Mouse (Mus musculus) urinary bladder, postnatal 14 days (tissue): ENCODE data around the gene Gapvd1.

Experiments used
- DNase-seq: peaks from one replicate; pipeline ENCODE4 v3.0.0; 2021; ENCODE audit warnings: low spot score

Gene Gapvd1

GRCm38 (mm10) chr2:34635249-34636165, 119.5 kb downstream of the Gapvd1 start:
- DNase-seq = no peak

DNA sequence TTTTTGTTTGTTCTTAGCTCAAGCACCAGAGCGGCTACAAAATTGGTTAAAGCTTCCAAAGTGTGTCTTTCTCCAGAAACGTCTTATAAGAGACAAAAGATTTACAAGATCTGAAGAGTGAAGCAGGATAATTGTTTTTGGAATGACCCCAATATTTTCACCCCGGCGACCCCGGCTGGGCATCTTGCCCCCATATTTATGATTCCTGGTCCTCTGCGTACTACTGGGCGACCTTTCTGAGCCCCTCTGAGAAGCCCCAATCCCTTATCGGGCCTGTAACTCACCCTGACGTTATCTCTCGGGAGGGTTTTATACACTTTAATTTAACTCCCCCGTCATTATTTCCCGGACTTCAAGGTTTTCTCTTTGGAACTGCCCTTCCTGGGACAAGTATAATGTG, 123.0 kb downstream of the Gapvd1 start:
- DNase-seq = no peak

GRCm38 (mm10) chr2:34630445-34630844, 124.6 kb downstream of the Gapvd1 start:
- no peak for DNase-seq

DNA sequence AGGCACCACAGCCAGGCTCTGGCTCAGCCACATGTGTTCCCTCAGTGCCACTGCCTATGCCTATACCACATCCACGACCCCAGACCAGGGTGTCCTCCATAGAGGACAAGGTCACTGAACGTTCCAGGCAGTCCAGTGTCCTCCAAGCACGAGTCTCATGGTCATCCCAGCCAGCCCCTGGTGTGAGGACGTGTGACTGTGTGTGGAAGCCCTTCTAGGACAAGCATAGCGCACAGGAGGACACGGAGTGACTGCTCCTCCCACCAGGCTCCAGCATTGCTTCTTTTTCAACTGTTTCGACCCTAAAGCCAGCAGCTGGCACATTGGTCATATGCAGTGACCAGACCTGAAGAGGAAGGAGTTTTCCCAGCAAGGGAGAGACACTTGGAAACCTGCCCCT, 125.3 kb downstream of the Gapvd1 start:
- DNase-seq = no peak

- no peak for DNase-seq
Observed at GRCm38 (mm10) chr2:34628903-34629540, 126.0 kb downstream of the Gapvd1 start.

- no peak for DNase-seq
Observed at GRCm38 (mm10) chr2:34627328-34628226, 127.5 kb downstream of the Gapvd1 start.
